Mouse (Mus musculus): ENCODE measurements around the gene Cend1.

DNA sequence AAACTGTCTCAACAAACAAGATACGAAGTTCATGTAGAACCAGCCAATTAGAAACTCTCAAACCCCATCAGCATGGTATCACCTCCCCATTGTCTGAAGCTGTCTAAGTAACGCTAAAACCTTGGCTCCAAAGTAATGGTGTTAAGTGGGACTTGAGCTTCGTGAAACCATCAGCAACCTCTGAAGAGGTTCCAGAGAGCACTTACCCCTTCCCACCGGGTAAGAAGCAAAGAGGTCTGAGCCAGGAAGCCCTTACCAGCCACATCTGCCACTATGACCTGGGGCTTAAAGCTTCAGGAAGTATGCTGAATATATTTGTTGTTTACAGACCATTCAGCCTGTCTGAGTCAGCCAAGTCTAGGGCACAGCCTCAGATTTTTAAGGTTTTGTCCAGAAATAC, 23.8 kb downstream of the Cend1 start:
- TF ChIP-seq POLR2A (IDR thresholded peaks at IDR 0.05; ENCODE audit: low read depth, low read length) (no peak), CTCF (IDR thresholded peaks at IDR 0.05; ENCODE audit: borderline replicate concordance, insufficient read depth, low read length) (no peak)
